Mouse (Mus musculus) frontal cortex, adult 2 months (tissue): ENCODE measurements around the gene Ryr3. TPM values are rescaled to one million over a fixed set of nuclear protein-coding genes. Genes with fewer than 3 reads are reported as not detected.

Source experiments
- DNase-seq, 2 experiments: peaks; one replicate each; pipeline ENCODE4 v3.0.0; 2022; ENCODE audit warnings: low spot score in 1 of 2; ENCODE audit errors: extremely low spot score in 1 of 2
- polyA plus RNA-seq: library from polyadenylated mRNA; depleted of rRNA; stranded (reverse); fragments of >200 nt; gene quantifications from 2 replicates; pipeline ENCODE4 v1.2.3, GENCODE M21; 2012

Ryr3 gene
- polyA plus RNA-seq, 1 experiment, result 23.5 TPM

DNA sequence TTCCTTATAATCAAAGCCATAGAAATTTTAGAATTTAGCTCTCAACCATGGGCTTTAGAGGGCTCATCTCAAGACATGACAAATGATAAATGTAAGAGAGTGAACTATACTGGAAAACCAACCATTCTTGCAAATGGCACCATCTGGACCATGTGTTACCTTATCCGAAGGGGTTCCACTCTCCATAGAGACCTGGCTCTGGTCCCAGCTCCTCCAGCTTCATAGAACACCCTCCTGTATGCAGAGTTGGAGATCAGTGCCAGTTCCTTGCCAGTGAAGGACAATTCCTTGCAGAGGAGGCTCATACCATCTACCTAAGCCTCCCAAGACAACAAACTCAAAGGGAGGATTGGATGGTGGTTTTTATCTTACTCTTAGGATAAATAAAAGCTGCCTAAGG is 268.0 kb downstream of the Ryr3 start:
- no peak for DNase-seq

GRCm38 (mm10) chr2:112931776-112932175 is 285.1 kb downstream of the Ryr3 start:
- no peak for DNase-seq

- no peak for DNase-seq
These were observed 303.1 kb downstream of the Ryr3 start for GRCm38 (mm10) chr2:112913796-112914195.

GRCm38 (mm10) chr2:112912611-112913010 is 304.3 kb downstream of the Ryr3 start:
- DNase-seq, result peak in 1 of 2 experiments; percentile 12

DNA sequence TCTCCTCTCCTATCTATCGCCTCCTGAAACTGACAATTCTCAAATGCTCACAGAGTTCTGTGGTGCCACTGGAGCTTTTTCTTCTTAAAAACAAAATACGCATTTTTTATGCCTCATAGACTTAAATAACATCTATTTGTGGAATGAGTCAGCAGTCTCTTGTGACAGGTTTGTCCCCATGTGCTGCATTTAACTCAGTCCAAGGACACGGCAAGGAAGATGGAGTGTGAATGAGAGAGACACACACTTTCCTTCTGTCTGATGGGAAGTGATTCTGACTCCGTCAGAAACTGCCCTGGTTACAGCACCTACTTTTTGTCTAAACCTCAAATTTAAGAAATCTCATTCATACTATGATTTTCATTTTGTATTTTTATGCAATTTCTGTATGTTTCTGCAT is 306.3 kb downstream of the Ryr3 start:
- peak in 1 of 2 experiments; percentile 33 for DNase-seq

DNA sequence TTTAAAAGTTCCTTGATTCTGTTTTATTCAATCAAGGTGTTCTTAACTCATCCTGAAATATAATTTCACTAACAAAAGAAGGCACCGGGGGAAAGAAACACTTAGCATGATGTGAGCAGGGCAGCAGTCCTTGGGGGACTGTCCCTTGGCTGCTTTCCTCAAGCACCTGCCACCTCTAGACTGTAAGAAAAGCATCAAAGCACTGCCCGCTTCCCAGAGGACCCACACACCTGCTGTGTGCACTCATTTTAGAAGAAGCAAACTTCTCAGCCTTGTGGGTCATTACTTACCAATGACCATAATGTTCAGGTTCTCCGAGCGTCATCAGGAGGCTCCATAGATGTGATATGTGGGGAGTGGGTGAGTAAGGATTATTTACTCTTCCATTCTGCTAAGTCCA is 307.8 kb downstream of the Ryr3 start:
- no peak for DNase-seq

GRCm38 (mm10) chr2:112900747-112901146 is 316.1 kb downstream of the Ryr3 start:
- no peak for DNase-seq

DNA sequence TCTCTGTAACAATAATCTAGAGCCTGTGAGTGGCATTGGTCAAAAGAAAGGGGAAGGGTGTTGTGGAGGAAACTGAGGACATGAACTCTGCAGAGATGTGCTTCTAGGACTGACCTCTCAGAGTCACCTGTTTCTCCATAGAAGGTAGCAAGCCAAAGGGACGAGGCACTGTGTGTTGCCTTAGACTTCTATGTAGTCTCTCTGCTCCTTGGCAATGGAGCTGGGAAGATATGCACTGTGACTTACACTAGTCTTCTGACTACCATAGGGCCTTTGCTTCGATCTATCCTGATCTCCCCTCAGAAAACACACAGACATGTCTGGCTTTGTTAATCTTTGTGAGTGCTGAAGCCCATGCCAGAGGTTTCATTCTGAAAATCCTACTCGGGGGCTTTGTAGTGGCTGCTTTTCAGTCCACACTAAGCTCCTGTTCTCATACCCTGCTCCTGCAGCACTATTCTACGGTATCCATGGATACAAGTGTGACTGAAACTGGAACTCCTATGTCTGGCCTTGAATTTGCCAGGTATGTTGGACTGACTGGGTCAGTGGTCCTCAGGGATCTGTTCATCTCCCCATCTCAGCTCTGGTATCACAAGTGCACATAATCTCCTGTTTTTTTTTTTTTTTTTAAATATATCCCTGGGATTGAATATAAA is 332.3 kb downstream of the Ryr3 start:
- no peak for DNase-seq

- no peak for DNase-seq
These were observed 335.1 kb downstream of the Ryr3 start for GRCm38 (mm10) chr2:112881805-112882204.

DNA sequence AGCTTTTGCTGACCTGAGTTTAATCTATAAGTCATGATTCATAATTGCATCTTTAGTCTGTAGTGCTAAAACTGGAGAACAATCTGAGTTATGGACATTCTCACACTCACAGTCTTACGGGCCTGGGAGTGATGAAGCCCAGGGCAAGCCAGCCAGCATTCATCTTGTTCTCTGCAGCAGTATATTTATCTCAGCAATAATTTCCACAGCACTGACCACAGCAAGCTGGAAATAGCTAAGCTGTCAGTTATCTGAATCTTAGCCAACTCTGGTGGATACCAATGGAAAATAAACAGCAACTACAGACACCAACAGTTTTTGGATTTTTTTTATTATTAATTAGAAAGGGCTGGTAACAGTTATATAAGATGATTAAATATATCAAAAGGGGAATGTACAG is 335.5 kb downstream of the Ryr3 start:
- no peak for DNase-seq

- DNase-seq, result no peak
These were observed 339.5 kb downstream of the Ryr3 start for GRCm38 (mm10) chr2:112877404-112877803.

GRCm38 (mm10) chr2:112866043-112866551 is 350.8 kb downstream of the Ryr3 start:
- no peak for DNase-seq

DNA sequence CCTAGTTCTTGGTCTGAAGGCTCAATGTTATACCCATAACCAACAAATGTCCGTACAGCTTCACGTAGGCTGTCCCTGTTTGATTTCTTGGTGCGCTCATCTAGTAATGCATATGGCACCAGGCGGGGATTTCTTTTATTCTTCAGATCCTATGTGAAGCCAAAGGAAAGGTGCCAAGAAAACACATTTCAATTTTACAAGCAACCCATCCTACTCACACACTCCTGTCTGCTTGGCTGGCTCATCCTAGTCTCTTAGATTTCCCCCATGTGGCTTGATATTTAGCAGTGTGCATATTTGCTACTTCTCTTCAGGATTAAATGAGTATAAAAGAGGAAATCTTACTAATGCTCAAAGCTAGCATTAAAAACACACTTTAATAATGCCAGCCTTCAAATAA is 355.1 kb downstream of the Ryr3 start:
- DNase-seq, result peak; percentile 33 to 58

DNA sequence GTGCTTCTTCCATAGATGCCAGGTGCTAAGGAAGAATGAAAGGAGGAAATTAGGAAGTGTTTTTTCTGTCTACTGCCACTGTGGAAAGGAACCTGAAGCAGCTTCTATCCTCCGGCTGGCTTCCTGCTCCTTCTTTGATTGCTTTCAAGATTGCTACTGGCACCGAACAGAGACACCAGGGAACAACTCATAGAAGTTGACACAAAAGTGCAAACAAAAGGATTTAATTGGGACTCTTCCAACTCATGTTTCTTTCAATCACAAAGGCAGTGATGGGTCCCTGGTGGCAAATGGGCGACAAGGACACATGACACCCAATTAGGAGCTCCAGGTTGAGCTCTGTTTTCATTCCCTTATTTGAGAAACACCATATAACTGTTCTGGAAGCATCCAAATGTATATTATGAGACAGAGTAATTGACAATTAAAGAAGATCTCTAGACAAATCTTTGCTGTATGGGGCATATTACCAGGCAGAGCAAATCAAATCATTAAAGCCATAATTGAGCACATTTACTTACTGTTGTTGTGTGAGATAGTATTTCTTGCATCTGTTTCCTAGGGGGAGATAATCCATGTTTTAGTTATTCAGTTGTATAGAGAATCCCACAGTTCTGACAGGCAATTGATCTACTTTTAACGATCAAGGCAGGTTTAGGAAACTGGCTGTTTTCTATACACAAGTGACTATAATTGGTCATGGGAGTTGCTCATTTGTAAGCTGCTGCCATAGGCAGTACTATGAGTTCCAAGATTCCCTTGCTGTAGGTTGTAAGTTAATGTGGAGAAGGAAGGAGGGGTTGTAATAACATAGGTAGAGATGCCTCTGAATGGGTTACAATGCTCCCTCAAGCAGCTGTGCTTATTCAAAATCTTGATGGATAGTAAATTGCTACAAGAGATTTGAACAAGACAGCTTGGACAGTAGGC is 371.0 kb downstream of the Ryr3 start:
- no peak for DNase-seq

DNA sequence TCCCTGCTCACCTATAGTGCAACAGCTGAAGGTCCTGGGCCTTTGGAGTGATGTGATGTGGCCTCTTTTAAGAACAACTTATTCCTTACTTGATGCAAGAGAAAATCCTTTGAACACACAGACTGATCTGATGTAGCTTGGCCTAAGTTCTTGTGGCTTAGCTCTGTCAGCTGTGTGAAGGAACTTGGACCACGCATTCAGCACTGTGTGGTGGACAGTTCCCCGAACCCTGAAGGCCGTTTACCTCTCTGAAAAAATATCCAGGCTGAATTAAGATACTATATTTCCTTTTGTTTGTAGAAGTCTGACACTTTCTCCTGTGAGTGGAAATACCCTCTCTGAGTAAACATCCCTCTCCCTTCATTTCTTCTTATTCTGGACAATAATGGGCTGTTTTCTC is 374.0 kb downstream of the Ryr3 start:
- no peak for DNase-seq

- DNase-seq, result no peak
These were observed 385.2 kb downstream of the Ryr3 start for GRCm38 (mm10) chr2:112831423-112832305.

DNA sequence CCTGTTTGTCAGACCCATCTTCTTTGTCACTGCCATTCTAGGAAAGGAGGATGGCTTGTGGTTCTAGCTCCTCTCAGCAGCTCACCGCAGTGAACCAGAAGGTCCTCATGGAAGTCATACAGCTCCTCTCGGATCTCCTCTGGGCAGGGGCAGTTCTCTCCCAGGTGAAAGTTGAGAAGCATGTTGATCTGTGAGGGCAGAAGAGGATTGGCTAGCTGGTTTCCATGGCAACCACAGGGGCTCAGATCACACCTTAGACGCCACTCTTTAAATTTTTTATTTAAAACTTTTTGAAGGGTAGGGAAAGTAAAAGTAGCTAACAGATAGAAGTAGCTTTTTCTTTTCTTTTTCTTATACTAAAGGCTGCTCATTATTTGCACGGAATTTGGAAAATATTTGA is 390.3 kb downstream of the Ryr3 start:
- DNase-seq, result no peak

DNA sequence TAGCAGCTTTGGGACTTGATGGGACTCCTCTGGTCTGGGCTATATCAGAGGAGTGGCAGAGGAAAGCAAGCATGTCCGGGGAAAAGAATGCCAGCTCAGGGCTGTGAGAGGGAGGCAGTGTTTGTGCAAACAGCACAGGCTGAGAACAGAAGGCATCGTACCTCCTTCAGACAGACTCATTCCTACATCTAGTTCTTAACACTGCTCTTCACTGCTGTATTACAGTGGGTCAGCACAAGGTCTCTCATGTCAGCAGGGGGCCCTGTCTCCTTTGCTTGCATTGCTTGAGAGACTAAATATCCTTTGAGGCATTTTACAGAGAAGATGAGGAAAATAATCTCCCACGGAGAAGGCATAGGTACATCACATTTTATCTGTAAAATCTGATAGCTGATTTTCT is 394.2 kb downstream of the Ryr3 start:
- DNase-seq, result peak in 1 of 2 experiments; percentile 46

- no peak for DNase-seq
These were observed 397.8 kb downstream of the Ryr3 start for GRCm38 (mm10) chr2:112819059-112819458.

- no peak for DNase-seq
These were observed 399.9 kb downstream of the Ryr3 start for GRCm38 (mm10) chr2:112816976-112817375.

GRCm38 (mm10) chr2:112815960-112816359 is 400.9 kb downstream of the Ryr3 start:
- DNase-seq, result no peak
